Mouse (Mus musculus) erythroblast, embryonic 14.5 days (primary cell): ENCODE data around the gene Chst14. TPM values are rescaled to one million over a fixed set of nuclear protein-coding genes. Genes with fewer than 3 reads are reported as not detected.

Source experiments
- H3K27me3 ChIP-seq: 2 replicates; pipeline ENCODE4 v1.6.1; 2012; ENCODE audit warnings: inconsistent platforms; ENCODE audit not compliant: control insufficient read depth
- H3K36me3 ChIP-seq: 2 replicates; pipeline ENCODE4 v1.6.1; 2012; ENCODE audit warnings: mild to moderate bottlenecking, inconsistent platforms; ENCODE audit not compliant: control insufficient read depth
- H3K4me1 ChIP-seq: 2 replicates; pipeline ENCODE4 v1.6.1; 2012; ENCODE audit warnings: inconsistent platforms; ENCODE audit not compliant: control insufficient read depth
- H3K4me3 ChIP-seq: replicated peaks from 2 replicates; pipeline ENCODE3; 2012; ENCODE audit warnings: moderate library complexity, mild to moderate bottlenecking, inconsistent platforms
- H3K9me3 ChIP-seq: 2 replicates; pipeline ENCODE4 v1.6.1; 2012; ENCODE audit warnings: low read length, inconsistent platforms, mixed read lengths; ENCODE audit not compliant: control insufficient read depth
- GATA1 ChIP-seq: IDR thresholded peaks from 2 replicates; pipeline ENCODE4 v1.6.1; 2012; ENCODE audit warnings: low read length, inconsistent platforms, mixed read lengths
- TAL1 ChIP-seq: IDR thresholded peaks from 3 replicates; pipeline ENCODE4 v1.6.1; 2012; ENCODE audit warnings: low read length, inconsistent platforms, mixed read lengths
- polyA plus RNA-seq: library from polyadenylated mRNA; stranded (reverse); fragments of >175 nt; gene quantifications from 2 replicates; pipeline ENCODE4 v1.2.3, GENCODE M21; 2012

Gene Chst14
- polyA plus RNA-seq, 1 experiment = 0.15 TPM

DNA sequence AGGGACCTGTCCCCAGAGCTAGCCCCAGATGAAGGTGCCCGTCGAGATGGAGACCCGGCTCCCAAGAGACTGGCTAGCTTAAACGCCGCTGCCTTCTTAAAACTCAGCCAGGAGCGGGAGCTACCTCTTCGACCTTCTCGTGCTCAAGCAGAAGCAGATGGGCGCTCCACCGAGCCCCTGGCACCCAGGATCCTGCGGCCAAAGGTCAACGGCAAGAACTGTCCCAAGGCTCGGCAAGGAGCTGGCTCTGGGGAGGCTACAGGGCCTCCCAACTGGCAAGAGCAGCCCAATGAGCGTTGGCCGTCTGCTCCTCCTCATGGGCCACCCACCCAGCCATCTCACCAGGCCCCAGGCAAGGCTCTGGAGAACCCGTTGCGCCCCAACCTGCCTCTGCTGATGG, 9.9 kb upstream of the Chst14 start:
- Histone ChIP-seq H3K27me3 (no peaks in the 10 kb centered on the region), H3K4me1 (peaks cover 25% of the 10 kb centered on the region), H3K4me3 (no peak overlapping the region), H3K36me3 (peaks cover 57% of the 10 kb centered on the region), H3K9me3 (no peaks in the 10 kb centered on the region)
- TF ChIP-seq TAL1 = no peak
- TF ChIP-seq GATA1 = no peak

DNA sequence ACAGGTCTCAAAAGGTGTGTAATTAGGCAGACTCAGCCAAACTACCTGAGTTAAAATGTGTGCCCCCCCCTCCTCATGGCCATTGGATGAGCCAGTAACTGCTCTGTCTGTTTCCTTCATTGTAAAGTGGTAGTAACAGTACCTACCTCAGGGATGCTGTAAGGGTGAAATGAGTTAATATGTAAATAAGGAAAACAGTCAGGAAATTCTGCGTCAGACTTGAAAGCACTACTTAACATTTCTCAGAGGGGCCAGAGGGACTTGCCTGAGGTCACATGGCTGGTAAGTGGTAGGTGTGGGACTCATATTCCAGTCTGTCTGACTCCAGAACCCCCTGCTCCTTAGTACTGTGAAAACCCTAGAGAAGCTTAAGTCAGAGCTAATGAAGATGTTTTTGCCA, 7.8 kb upstream of the Chst14 start:
- no peak overlapping the region for H3K4me3 ChIP-seq
- no peak for TF ChIP-seq TAL1
- peaks cover 77% of the 10 kb centered on the region for H3K36me3 ChIP-seq
- H3K9me3 ChIP-seq = no peaks in the 10 kb centered on the region
- peaks cover 14% of the 10 kb centered on the region for H3K4me1 ChIP-seq
- H3K27me3 ChIP-seq = no peaks in the 10 kb centered on the region

DNA sequence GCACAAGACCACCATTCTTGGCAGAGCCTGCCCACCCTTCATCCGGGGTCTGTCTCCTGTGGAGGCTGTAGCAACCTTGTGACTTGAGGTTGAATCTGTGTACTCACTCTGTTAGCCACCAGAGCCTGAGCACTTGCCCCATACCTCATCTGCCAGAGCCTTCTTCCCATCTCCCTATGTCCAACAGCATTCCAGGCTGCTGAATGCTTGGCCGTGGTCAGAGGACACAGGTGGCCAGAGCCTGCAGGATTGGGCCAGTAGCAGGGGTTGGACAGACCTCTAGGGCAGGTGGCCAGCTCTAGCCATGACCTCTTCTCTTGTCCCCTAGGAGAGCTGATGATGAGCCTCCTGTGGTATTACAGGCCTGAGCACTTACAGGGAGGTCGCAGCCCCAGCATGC, 5.9 kb upstream of the Chst14 start:
- TF ChIP-seq TAL1 (no peak), GATA1 (no peak)
- Histone ChIP-seq H3K9me3 (no peaks in the 10 kb centered on the region), H3K36me3 (peaks cover 86% of the 10 kb centered on the region), H3K4me3 (no peak overlapping the region), H3K27me3 (no peaks in the 10 kb centered on the region), H3K4me1 (peaks cover 5% of the 10 kb centered on the region)

DNA sequence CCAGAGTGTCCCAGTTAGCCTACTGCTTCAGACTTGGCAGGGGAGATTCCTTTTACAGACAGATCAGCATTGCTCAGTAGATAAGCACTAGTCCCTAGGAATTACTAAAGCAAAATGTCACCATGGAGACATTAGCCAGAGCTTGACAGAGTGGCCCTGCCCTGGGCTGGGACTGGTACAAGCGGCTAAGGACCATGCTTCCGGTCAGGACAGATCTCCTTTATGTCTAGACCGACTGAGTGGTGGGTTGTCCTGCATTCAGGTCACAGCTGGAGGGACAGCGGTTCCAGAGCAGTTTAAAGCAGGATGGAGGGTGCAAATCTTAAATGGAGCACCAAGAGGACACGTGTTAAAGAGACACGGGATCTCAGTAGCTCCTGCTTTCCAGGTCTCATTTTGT, 344 bp upstream of the Chst14 start:
- Histone ChIP-seq H3K27me3 (no peaks in the 10 kb centered on the region), H3K4me3 (peak overlapping the region; percentile 88), H3K4me1 (peaks cover 30% of the 10 kb centered on the region), H3K9me3 (no peaks in the 10 kb centered on the region), H3K36me3 (peaks cover 45% of the 10 kb centered on the region)
- no peak for TF ChIP-seq TAL1
- TF ChIP-seq GATA1 = no peak

DNA sequence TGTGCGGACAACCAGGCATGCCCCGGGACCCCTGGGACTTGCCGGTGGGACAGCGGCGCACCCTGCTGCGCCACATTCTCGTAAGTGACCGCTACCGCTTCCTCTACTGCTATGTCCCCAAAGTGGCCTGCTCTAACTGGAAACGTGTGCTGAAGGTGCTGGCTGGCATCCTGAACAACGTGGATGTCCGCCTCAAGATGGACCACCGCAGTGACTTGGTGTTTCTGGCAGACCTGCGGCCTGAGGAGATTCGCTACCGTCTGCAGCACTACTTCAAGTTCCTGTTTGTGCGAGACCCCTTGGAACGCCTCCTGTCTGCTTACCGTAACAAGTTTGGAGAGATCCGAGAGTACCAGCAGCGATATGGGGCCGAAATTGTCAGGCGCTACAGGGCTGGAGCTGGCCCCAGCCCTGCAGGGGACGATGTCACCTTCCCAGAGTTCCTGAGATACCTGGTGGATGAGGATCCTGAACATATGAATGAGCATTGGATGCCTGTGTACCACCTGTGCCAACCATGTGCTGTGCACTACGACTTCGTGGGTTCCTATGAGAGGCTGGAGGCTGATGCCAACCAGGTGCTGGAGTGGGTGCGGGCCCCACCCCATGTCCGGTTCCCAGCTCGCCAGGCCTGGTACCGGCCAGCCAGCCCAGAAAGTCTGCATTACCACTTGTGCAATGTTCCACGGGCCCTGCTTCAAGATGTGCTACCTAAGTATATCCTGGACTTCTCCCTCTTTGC, 873 bp downstream of the Chst14 start:
- Histone ChIP-seq H3K36me3 (peaks cover 34% of the 10 kb centered on the region), H3K27me3 (no peaks in the 10 kb centered on the region), H3K9me3 (no peaks in the 10 kb centered on the region), H3K4me1 (peaks cover 30% of the 10 kb centered on the region), H3K4me3 (peak overlapping the region; percentile 88)
- no peak for TF ChIP-seq TAL1
- TF ChIP-seq GATA1 = no peak

DNA sequence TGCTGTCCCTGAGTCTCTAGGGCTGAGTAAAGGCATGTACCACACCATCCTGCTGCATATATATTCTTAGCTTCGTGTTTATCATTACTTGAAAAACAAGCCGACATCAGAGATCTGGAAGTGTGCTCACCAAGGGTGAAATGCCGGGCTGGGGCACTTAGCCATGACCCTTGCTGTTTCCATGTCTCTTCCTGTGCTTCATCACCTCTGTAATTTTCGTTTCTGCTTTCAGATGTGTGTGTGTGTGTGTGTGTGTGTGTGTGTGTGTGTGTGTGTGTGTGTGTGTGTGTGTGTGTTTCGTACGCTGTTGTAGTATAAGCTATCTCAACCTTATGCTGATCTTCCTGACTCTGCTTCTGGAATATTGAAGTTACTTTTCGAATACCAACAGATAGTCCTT, 15.0 kb downstream of the Chst14 start:
- H3K27me3 ChIP-seq = peaks cover 8% of the 10 kb centered on the region; the same call in 1 of the 2 replicates
- H3K4me1 ChIP-seq = peaks cover 12% of the 10 kb centered on the region
- no peaks in the 10 kb centered on the region for H3K36me3 ChIP-seq
- peaks cover 9% of the 10 kb centered on the region for H3K9me3 ChIP-seq
- no peak overlapping the region for H3K4me3 ChIP-seq
- TF ChIP-seq TAL1 = no peak
- TF ChIP-seq GATA1 = no peak

DNA sequence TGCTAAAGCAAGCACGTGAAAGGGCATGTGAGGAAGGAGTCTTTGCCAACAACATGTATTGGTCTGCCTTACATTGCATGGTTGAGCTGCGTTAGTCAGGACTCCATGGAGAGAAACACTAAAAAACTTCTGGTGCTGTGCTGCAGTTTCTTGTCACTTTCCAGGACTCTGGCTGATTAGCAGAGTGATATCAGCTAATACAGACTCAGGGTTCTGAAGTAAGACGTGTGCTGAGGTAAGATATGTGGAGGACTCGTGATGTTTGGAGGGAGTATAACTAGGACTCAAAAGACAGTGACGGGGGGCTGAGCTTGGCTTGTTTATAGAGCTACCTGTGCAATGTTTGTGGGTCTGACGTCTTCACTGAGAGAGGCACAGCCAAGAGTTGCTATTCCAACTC, 16.9 kb downstream of the Chst14 start:
- Histone ChIP-seq H3K36me3 (no peaks in the 10 kb centered on the region), H3K27me3 (peaks cover 7% of the 10 kb centered on the region; the same call in 1 of the 2 replicates), H3K4me1 (peaks cover 11% of the 10 kb centered on the region), H3K4me3 (no peak overlapping the region), H3K9me3 (peaks cover 9% of the 10 kb centered on the region)
- TF ChIP-seq TAL1 = no peak
- TF ChIP-seq GATA1 = no peak

DNA sequence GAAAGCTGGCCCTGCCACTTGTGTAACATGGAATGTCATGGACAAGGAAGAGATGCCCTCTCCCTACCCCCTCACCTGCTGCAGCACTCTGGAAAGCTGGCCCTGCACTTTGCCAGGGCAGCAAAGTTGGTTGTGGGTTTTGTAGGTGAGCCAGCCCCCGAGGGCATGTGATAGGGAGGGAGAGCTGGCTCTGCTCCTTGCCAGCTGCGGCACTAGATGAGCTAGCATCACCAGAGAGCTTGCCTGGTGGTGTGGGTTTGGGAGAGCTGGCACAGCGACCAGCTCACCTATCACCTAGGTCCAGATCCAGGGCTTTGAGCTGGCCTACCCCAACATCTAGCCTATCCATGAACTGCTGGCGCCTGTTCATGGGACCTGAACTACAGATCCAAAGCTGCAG, 22.5 kb downstream of the Chst14 start:
- Histone ChIP-seq H3K27me3 (no peaks in the 10 kb centered on the region), H3K9me3 (no peaks in the 10 kb centered on the region), H3K4me3 (no peak overlapping the region), H3K4me1 (peaks cover 30% of the 10 kb centered on the region), H3K36me3 (no peaks in the 10 kb centered on the region)
- TF ChIP-seq GATA1 (no peak), TAL1 (no peak)

DNA sequence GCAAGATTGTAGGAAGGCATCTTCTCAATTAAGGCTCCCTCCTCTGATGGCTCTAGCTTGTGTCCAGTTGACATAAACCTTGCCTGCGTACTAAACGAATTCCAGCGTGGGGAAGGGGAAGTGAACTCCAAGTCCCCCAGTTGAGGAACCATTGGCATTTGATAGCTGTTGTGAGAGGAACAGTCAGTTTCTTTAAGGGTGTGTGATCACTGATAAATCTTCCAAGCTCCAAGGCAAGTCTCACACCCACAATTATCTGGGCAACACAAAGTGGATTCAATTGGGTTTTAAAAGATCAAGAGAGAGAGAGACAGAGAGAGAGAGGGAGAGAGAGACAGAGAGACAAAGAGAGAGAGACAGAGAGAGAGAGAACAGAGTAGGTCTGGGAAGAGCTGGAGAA, 23.4 kb downstream of the Chst14 start:
- Histone ChIP-seq H3K4me3 (no peak overlapping the region), H3K4me1 (peaks cover 30% of the 10 kb centered on the region), H3K9me3 (no peaks in the 10 kb centered on the region), H3K27me3 (no peaks in the 10 kb centered on the region), H3K36me3 (no peaks in the 10 kb centered on the region)
- TF ChIP-seq GATA1 = no peak
- TF ChIP-seq TAL1 = no peak

DNA sequence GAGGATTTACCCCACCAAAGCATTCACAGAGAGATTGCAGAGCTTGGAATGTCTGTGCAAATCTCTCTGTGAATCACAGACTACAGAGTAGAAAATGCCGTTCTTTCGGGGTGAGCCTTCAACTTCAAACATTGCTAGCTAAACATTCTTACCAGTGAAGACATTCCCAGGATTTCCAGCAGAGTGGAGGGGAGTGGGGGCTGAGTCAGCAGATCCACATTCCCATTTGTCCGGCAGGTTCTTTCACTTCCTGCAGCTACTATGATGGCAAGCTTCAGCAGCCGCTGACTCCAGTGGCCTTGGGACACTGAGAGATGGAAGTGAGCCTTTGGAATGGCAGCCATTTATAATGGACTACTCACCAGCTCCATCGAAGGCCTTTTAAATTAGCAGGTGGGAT, 30.2 kb downstream of the Chst14 start:
- Histone ChIP-seq H3K9me3 (no peaks in the 10 kb centered on the region), H3K4me1 (peaks cover 22% of the 10 kb centered on the region), H3K36me3 (no peaks in the 10 kb centered on the region), H3K27me3 (no peaks in the 10 kb centered on the region), H3K4me3 (no peak overlapping the region)
- TF ChIP-seq GATA1 (no peak), TAL1 (no peak)
